Mouse (Mus musculus): ENCODE results near the gene Gm49450. TPM values are rescaled to one million over a fixed set of nuclear protein-coding genes. Genes with fewer than 3 reads are reported as not detected.

The Gm49450 gene
- polyA plus RNA-seq, 1 experiment: not detected

- Histone ChIP-seq H3K27me3 (ENCODE audit: control insufficient read depth, insufficient read depth, low read length, poor library complexity, severe bottlenecking) (no peaks in the 10 kb centered on the region), H3K4me1 (ENCODE audit: control insufficient read depth, insufficient read depth, low read length) (peaks cover 17% of the 10 kb centered on the region), H3K9me3 (replicated peaks; ENCODE audit: control insufficient read depth, insufficient read depth, low read length, poor library complexity, severe bottlenecking) (no peaks in the 10 kb centered on the region), H3K9ac (ENCODE audit: low read depth, poor library complexity, severe bottlenecking) (no peak overlapping the region), H3K36me3 (ENCODE audit: control insufficient read depth, insufficient read depth, low read length, poor library complexity, severe bottlenecking) (no peaks in the 10 kb centered on the region), H3K4me3 (ENCODE audit: low read depth, low read length) (no peak overlapping the region), H3K27ac (ENCODE audit: insufficient read depth, low read length) (peak overlapping the region; percentile 67)
- TF ChIP-seq EP300 (IDR thresholded peaks at IDR 0.05; ENCODE audit: insufficient read depth, low read depth, low read length) (peak; percentile 79; the same call in 1 of the 2 replicates), CTCF (IDR thresholded peaks at IDR 0.05; ENCODE audit: low read depth, low read length) (no peak)
Observed at GRCm38 (mm10) chr15:98982100-98982499, 28.7 kb upstream of the Gm49450 start.

- no peak for TF ChIP-seq POLR2A (IDR thresholded peaks at IDR 0.05; ENCODE audit: insufficient read depth, low read length)
- TF ChIP-seq CTCF (IDR thresholded peaks at IDR 0.05; ENCODE audit: low read depth, low read length): no peak
- TF ChIP-seq EP300 (IDR thresholded peaks at IDR 0.05; ENCODE audit: insufficient read depth, low read depth, low read length): no peak
- H3K36me3 ChIP-seq (ENCODE audit: control insufficient read depth, insufficient read depth, low read length, poor library complexity, severe bottlenecking): no peaks in the 10 kb centered on the region
- no peak overlapping the region for H3K4me3 ChIP-seq (ENCODE audit: low read depth, low read length)
- peaks cover 17% of the 10 kb centered on the region for H3K4me1 ChIP-seq (ENCODE audit: control insufficient read depth, insufficient read depth, low read length)
- no peaks in the 10 kb centered on the region for H3K9me3 ChIP-seq (replicated peaks; ENCODE audit: control insufficient read depth, insufficient read depth, low read length, poor library complexity, severe bottlenecking)
- no peak overlapping the region for H3K9ac ChIP-seq (ENCODE audit: low read depth, poor library complexity, severe bottlenecking)
- H3K27me3 ChIP-seq (ENCODE audit: control insufficient read depth, insufficient read depth, low read length, poor library complexity, severe bottlenecking): no peaks in the 10 kb centered on the region
- H3K27ac ChIP-seq (ENCODE audit: insufficient read depth, low read length): no peak overlapping the region
Observed at GRCm38 (mm10) chr15:98980012-98980614, 26.8 kb upstream of the Gm49450 start.

- peak overlapping the region; percentile 14; the same call in 1 of the 2 replicates for H3K4me3 ChIP-seq (ENCODE audit: low read depth, low read length)
- H3K4me1 ChIP-seq (ENCODE audit: control insufficient read depth, insufficient read depth, low read length): peaks cover 13% of the 10 kb centered on the region
- H3K27ac ChIP-seq (ENCODE audit: insufficient read depth, low read length): no peak overlapping the region
Observed at GRCm38 (mm10) chr15:98978409-98979172, 25.2 kb upstream of the Gm49450 start.

GRCm38 (mm10) chr15:98977759-98978408, 24.5 kb upstream of the Gm49450 start:
- H3K9ac ChIP-seq (ENCODE audit: low read depth, poor library complexity, severe bottlenecking): 0 out of 2 replicates have a peak overlapping the region, but pooled peaks have one; percentile 9
- H3K4me3 ChIP-seq (ENCODE audit: low read depth, low read length): peak overlapping the region; percentile 2; the same call in 1 of the 2 replicates
- H3K4me1 ChIP-seq (ENCODE audit: control insufficient read depth, insufficient read depth, low read length): peaks cover 11% of the 10 kb centered on the region

More at GRCm38 (mm10) chr15:98978409-98979172, 25.2 kb upstream of the Gm49450 start:
- TF ChIP-seq EP300 (IDR thresholded peaks at IDR 0.05; ENCODE audit: insufficient read depth, low read depth, low read length) (no peak), CTCF (IDR thresholded peaks at IDR 0.05; ENCODE audit: low read depth, low read length) (no peak), POLR2A (IDR thresholded peaks at IDR 0.05; ENCODE audit: insufficient read depth, low read length) (no peak)
- H3K27me3 ChIP-seq (ENCODE audit: control insufficient read depth, insufficient read depth, low read length, poor library complexity, severe bottlenecking): no peaks in the 10 kb centered on the region
- H3K9ac ChIP-seq (ENCODE audit: low read depth, poor library complexity, severe bottlenecking): 0 out of 2 replicates have a peak overlapping the region, but pooled peaks have one; percentile 9
- H3K9me3 ChIP-seq (replicated peaks; ENCODE audit: control insufficient read depth, insufficient read depth, low read length, poor library complexity, severe bottlenecking): no peaks in the 10 kb centered on the region
- no peaks in the 10 kb centered on the region for H3K36me3 ChIP-seq (ENCODE audit: control insufficient read depth, insufficient read depth, low read length, poor library complexity, severe bottlenecking)

GRCm38 (mm10) chr15:98976763-98977758, 23.7 kb upstream of the Gm49450 start:
- TF ChIP-seq EP300 (IDR thresholded peaks at IDR 0.05; ENCODE audit: insufficient read depth, low read depth, low read length): peak; percentile 71
- TF ChIP-seq POLR2A (IDR thresholded peaks at IDR 0.05; ENCODE audit: insufficient read depth, low read length): no peak
- H3K9me3 ChIP-seq (replicated peaks; ENCODE audit: control insufficient read depth, insufficient read depth, low read length, poor library complexity, severe bottlenecking): no peaks in the 10 kb centered on the region
- H3K27ac ChIP-seq (ENCODE audit: insufficient read depth, low read length): no peak overlapping the region
- H3K4me3 ChIP-seq (ENCODE audit: low read depth, low read length): no peak overlapping the region
- H3K4me1 ChIP-seq (ENCODE audit: control insufficient read depth, insufficient read depth, low read length): peaks cover 9% of the 10 kb centered on the region
- 0 out of 2 replicates have a peak overlapping the region, but pooled peaks have one; percentile 9 for H3K9ac ChIP-seq (ENCODE audit: low read depth, poor library complexity, severe bottlenecking)
- H3K36me3 ChIP-seq (ENCODE audit: control insufficient read depth, insufficient read depth, low read length, poor library complexity, severe bottlenecking): no peaks in the 10 kb centered on the region
- H3K27me3 ChIP-seq (ENCODE audit: control insufficient read depth, insufficient read depth, low read length, poor library complexity, severe bottlenecking): no peaks in the 10 kb centered on the region

More at GRCm38 (mm10) chr15:98977759-98978408, 24.5 kb upstream of the Gm49450 start:
- TF ChIP-seq POLR2A (IDR thresholded peaks at IDR 0.05; ENCODE audit: insufficient read depth, low read length): no peak
- no peak for TF ChIP-seq CTCF (IDR thresholded peaks at IDR 0.05; ENCODE audit: low read depth, low read length)
- TF ChIP-seq EP300 (IDR thresholded peaks at IDR 0.05; ENCODE audit: insufficient read depth, low read depth, low read length): no peak
- Histone ChIP-seq H3K27ac (ENCODE audit: insufficient read depth, low read length) (0 out of 2 replicates have a peak overlapping the region, but pooled peaks have one; percentile 2), H3K36me3 (ENCODE audit: control insufficient read depth, insufficient read depth, low read length, poor library complexity, severe bottlenecking) (no peaks in the 10 kb centered on the region), H3K9me3 (replicated peaks; ENCODE audit: control insufficient read depth, insufficient read depth, low read length, poor library complexity, severe bottlenecking) (no peaks in the 10 kb centered on the region), H3K27me3 (ENCODE audit: control insufficient read depth, insufficient read depth, low read length, poor library complexity, severe bottlenecking) (no peaks in the 10 kb centered on the region)

Data from ES-Bruce4 (cell line).